Mouse (Mus musculus): ENCODE measurements around the gene Tmem210. TPM values are rescaled to one million over a fixed set of nuclear protein-coding genes. Genes with fewer than 3 reads are reported as not detected.

Tmem210 gene
- total and polyA plus RNA-seq, 3 experiments: not detected

DNA sequence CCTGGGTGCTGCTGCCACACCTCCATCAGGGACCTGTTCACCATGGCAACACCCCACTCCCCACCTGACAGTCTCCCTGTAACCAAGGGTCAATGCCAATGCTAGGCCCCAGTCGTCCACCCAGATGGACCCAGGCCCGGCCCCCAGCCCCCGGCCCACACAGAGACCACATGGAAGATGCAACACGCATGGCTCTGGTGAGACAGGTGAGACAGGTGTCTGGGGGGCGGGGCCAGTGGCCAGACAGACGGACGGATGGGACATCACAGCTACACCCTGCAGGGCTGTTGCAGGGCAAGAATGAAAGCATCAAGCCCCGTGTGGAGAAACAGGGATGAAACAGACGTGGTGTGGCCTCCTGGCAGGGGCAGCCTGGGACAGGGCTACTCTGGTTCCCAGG lies 5.8 kb downstream of the Tmem210 start:
- Histone ChIP-seq H3K79me2 (ENCODE audit: control insufficient read depth, insufficient read depth, low read length, poor library complexity) (no peaks in the 10 kb centered on the region), H3K9ac (ENCODE audit: control insufficient read depth, low read depth, low read length, poor library complexity, severe bottlenecking) (no peak overlapping the region), H3K4me1 (ENCODE audit: control insufficient read depth in 1 of 2, insufficient read depth in 2 of 2, low read length in 2 of 2) (peaks cover 0 to 5% of the 10 kb centered on the region in 2 experiments; a peak in 1 of 4 replicates), H3K9me3 (replicated peaks; ENCODE audit: insufficient read depth, low read length) (no peaks in the 10 kb centered on the region), H3K27ac (ENCODE audit: control insufficient read depth, low read depth, low read length) (no peak overlapping the region), H3K4me3 (ENCODE audit: control insufficient read depth in 1 of 2, insufficient read depth in 1 of 2, low read depth in 2 of 2, low read length in 2 of 2) (no peak overlapping the region), H3K27me3 (ENCODE audit: control insufficient read depth in 1 of 2, insufficient read depth in 2 of 2, low read length in 2 of 2) (peaks cover 0 to 4% of the 10 kb centered on the region in 2 experiments; a peak in 2 of 4 replicates), H3K36me3 (ENCODE audit: control insufficient read depth in 1 of 2, insufficient read depth in 2 of 2, low read length in 2 of 2) (no peaks in the 10 kb centered on the region)
- DNase-seq (ENCODE audit: low read depth, low spot score): no peak
- TF ChIP-seq TBP (IDR thresholded peaks at IDR 0.05; ENCODE audit: low read depth, low read length): no peak
- no peak for TF ChIP-seq MEF2A (IDR thresholded peaks at IDR 0.05; ENCODE audit: extremely low read depth, insufficient replicate concordance, low read depth, low read length, poor library complexity, severe bottlenecking)
- TF ChIP-seq EP300 (IDR thresholded peaks at IDR 0.05; ENCODE audit: low read depth in 1 of 2, low read length in 2 of 2): no peak
- no peak for TF ChIP-seq ZKSCAN1 (IDR thresholded peaks at IDR 0.05; ENCODE audit: low read depth, low read length)
- TF ChIP-seq NRF1 (IDR thresholded peaks at IDR 0.05; ENCODE audit: insufficient read depth, low read depth, low read length, poor library complexity, severe bottlenecking): no peak
- TF ChIP-seq KAT2A (conservative IDR thresholded peaks at IDR 0.05; ENCODE audit: low read depth, low read length): no peak
- no peak for TF ChIP-seq ELF1 (IDR thresholded peaks at IDR 0.05; ENCODE audit: low read depth, low read length)
- TF ChIP-seq CHD1 (IDR thresholded peaks at IDR 0.05; ENCODE audit: low read depth, low read length): no peak
- TF ChIP-seq MYB (IDR thresholded peaks at IDR 0.05; ENCODE audit: low read depth, low read length): no peak
- no peak for TF ChIP-seq E2F4 (IDR thresholded peaks at IDR 0.05; ENCODE audit: borderline replicate concordance, low read depth, low read length)

DNA sequence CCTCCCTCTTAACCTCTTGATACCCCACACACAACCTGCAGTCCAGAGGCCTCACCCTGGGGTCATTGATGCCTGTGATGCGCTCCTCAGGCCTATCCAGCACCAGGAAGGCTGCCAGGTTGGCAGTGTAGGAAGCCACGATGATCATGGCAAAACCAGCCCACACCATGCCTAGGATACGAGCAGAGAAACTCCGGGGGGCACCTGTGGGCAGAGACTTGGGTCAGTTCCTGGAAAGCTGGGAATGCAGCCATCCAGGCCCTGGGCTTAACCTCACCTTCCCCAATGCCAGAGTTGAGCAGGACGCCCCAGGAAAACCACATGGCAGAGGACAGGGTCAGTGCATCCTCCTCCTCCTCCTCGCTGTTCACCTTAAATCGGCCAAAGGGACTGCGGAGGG lies 9.1 kb downstream of the Tmem210 start:
- H3K9me3 ChIP-seq (replicated peaks; ENCODE audit: insufficient read depth, low read length): no peaks in the 10 kb centered on the region
- TF ChIP-seq E2F4 (IDR thresholded peaks at IDR 0.05; ENCODE audit: borderline replicate concordance, low read depth, low read length) (no peak), EP300 (IDR thresholded peaks at IDR 0.05; ENCODE audit: low read depth in 1 of 2, low read length in 2 of 2) (no peak), USF2 (IDR thresholded peaks at IDR 0.05; ENCODE audit: borderline replicate concordance in 1 of 2, insufficient read depth in 1 of 2, low read depth in 1 of 2, low read length in 2 of 2) (no peak), ZNF384 (IDR thresholded peaks at IDR 0.05; ENCODE audit: low read depth, low read length) (no peak), MYC (IDR thresholded peaks at IDR 0.05; ENCODE audit: low read depth, low read length) (no peak), MAX (IDR thresholded peaks at IDR 0.05; ENCODE audit: low read length) (no peak), TCF12 (IDR thresholded peaks at IDR 0.05; ENCODE audit: low read depth, low read length) (no peak), MAZ (IDR thresholded peaks at IDR 0.05; ENCODE audit: low read depth, low read length) (no peak), CHD2 (IDR thresholded peaks at IDR 0.05; ENCODE audit: low read length) (no peak), ELF1 (IDR thresholded peaks at IDR 0.05; ENCODE audit: low read depth, low read length) (no peak)
- no peak overlapping the region for H3K4me3 ChIP-seq (ENCODE audit: control insufficient read depth in 1 of 2, insufficient read depth in 1 of 2, low read depth in 2 of 2, low read length in 2 of 2)
- no peaks in the 10 kb centered on the region for H3K4me1 ChIP-seq (ENCODE audit: control insufficient read depth in 1 of 2, insufficient read depth in 2 of 2, low read length in 2 of 2)
- H3K79me2 ChIP-seq (ENCODE audit: control insufficient read depth, insufficient read depth, low read length, poor library complexity): no peaks in the 10 kb centered on the region
- no peaks in the 10 kb centered on the region for H3K36me3 ChIP-seq (ENCODE audit: control insufficient read depth in 1 of 2, insufficient read depth in 2 of 2, low read length in 2 of 2)
- peaks cover 0 to 4% of the 10 kb centered on the region in 2 experiments; a peak in 2 of 4 replicates for H3K27me3 ChIP-seq (ENCODE audit: control insufficient read depth in 1 of 2, insufficient read depth in 2 of 2, low read length in 2 of 2)
- DNase-seq (ENCODE audit: low read depth, low spot score): no peak
- H3K9ac ChIP-seq (ENCODE audit: control insufficient read depth, low read depth, low read length, poor library complexity, severe bottlenecking): no peak overlapping the region
- no peak overlapping the region for H3K27ac ChIP-seq (ENCODE audit: control insufficient read depth, low read depth, low read length)

All from MEL (cell line).